Mouse (Mus musculus) cerebellum, adult 11-12 months (tissue): Measurements from ENCODE around the gene Gm15517.
"Not testable (repeated sequence)": the region's sequence is repeated elsewhere in the genome, so short reads cannot be mapped to it uniquely, and the experiment has no call there.

ENCODE experiments used
- DNase-seq: peaks from one replicate; pipeline ENCODE4 v3.0.0; 2022

Gm15517 gene

GRCm38 (mm10) chr7:44271309-44271708, 10.1 kb downstream of the Gm15517 start:
- DNase-seq: no peak

GRCm38 (mm10) chr7:44272546-44272945, 11.3 kb downstream of the Gm15517 start:
- DNase-seq: no peak

GRCm38 (mm10) chr7:44273446-44273845, 12.2 kb downstream of the Gm15517 start:
- DNase-seq: no peak

GRCm38 (mm10) chr7:44274096-44274495, 12.8 kb downstream of the Gm15517 start:
- DNase-seq: no peak

- no peak for DNase-seq
Measured at GRCm38 (mm10) chr7:44275546-44275945, 14.3 kb downstream of the Gm15517 start.

- no peak for DNase-seq
Measured at GRCm38 (mm10) chr7:44276461-44277249, 15.4 kb downstream of the Gm15517 start.

- DNase-seq: peak; percentile 71
Measured at GRCm38 (mm10) chr7:44277250-44277622, 16.0 kb downstream of the Gm15517 start.

- no peak for DNase-seq
Measured at GRCm38 (mm10) chr7:44280959-44281358, 19.7 kb downstream of the Gm15517 start.

- no peak for DNase-seq
Measured at GRCm38 (mm10) chr7:44281586-44281985, 20.3 kb downstream of the Gm15517 start.

GRCm38 (mm10) chr7:44287760-44288159, 26.5 kb downstream of the Gm15517 start:
- DNase-seq: no peak

GRCm38 (mm10) chr7:44290986-44291385, 29.7 kb downstream of the Gm15517 start:
- no peak for DNase-seq

GRCm38 (mm10) chr7:44291418-44291817, 30.2 kb downstream of the Gm15517 start:
- no peak for DNase-seq

- DNase-seq: not testable (repeated sequence)
Measured at GRCm38 (mm10) chr7:44297501-44297900, 36.3 kb downstream of the Gm15517 start.

- peak; percentile 62 for DNase-seq
Measured at GRCm38 (mm10) chr7:44303346-44304340, 42.4 kb downstream of the Gm15517 start.

- no peak for DNase-seq
Measured at GRCm38 (mm10) chr7:44304463-44304774, 43.2 kb downstream of the Gm15517 start.

- DNase-seq: peak; percentile 100
Measured at GRCm38 (mm10) chr7:44304775-44305641, 43.8 kb downstream of the Gm15517 start.

GRCm38 (mm10) chr7:44305686-44306085, 44.4 kb downstream of the Gm15517 start:
- no peak for DNase-seq

GRCm38 (mm10) chr7:44306516-44307240, 45.4 kb downstream of the Gm15517 start, which contains the start of gene Clec11a:
Clec11a (minus strand) TSS chr7:44306902.
- peak; percentile 64 for DNase-seq

- DNase-seq: peak; percentile 49
Measured at GRCm38 (mm10) chr7:44307261-44308020, 46.2 kb downstream of the Gm15517 start.

- peak; percentile 51 for DNase-seq
Measured at GRCm38 (mm10) chr7:44309475-44310284, 48.4 kb downstream of the Gm15517 start, which contains the start of gene Shank1. Shank1 (plus strand) TSS chr7:44310253.
